Mouse (Mus musculus) ES-E14 (cell line): ENCODE measurements around the gene 5330417H12Rik.

ENCODE experiments used
- HCFC1 ChIP-seq: IDR thresholded peaks from 2 replicates; pipeline ENCODE4 v1.6.1; 2012; ENCODE audit warnings: low read length, inconsistent platforms, borderline replicate concordance; ENCODE audit not compliant: insufficient read depth
- MAFK ChIP-seq: IDR thresholded peaks from 2 replicates; pipeline ENCODE4 v1.6.1; 2014; ENCODE audit warnings: mild to moderate bottlenecking, low read depth, low read length, inconsistent platforms; ENCODE audit not compliant: insufficient read depth
- ZC3H11A ChIP-seq: IDR thresholded peaks from 2 replicates; pipeline ENCODE4 v1.6.1; 2012; ENCODE audit warnings: low read depth, mild to moderate bottlenecking, inconsistent platforms, low read length, borderline replicate concordance
- ZNF384 ChIP-seq: IDR thresholded peaks from 2 replicates; pipeline ENCODE4 v1.6.1; 2012; ENCODE audit warnings: low read depth, low read length, inconsistent platforms

DNA sequence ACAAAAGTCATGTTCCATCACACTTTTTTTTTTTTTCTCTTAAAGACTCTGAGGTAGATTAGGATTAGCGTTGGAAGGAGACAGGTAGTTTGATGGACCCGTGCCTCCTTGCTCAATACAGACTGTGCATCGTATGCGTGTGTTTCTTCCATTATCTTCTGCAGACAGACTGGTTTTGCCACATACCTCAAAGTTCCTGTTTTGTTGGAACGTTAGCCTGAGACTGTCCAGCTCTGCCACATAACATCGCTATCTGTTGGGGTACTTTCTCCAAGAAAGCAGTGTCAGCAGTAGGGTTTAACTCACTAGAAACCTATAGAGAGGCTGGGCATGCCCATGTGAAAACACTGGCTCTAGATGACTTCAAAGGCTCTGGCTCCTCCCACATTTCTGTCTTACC lies 31.5 kb upstream of the 5330417H12Rik start:
- TF ChIP-seq ZC3H11A (no peak), HCFC1 (no peak), ZNF384 (no peak), MAFK (no peak)
